Mouse (Mus musculus) lung, postnatal 25 days (tissue): ENCODE results near the gene Bahcc1.
A peak's percentile ranks its signal among the peaks of the same experiment; 100 is the strongest.

Experiments
- DNase-seq: peaks from one replicate; pipeline ENCODE4 v3.0.0; 2022; ENCODE audit warnings: low spot score

The Bahcc1 gene

DNA sequence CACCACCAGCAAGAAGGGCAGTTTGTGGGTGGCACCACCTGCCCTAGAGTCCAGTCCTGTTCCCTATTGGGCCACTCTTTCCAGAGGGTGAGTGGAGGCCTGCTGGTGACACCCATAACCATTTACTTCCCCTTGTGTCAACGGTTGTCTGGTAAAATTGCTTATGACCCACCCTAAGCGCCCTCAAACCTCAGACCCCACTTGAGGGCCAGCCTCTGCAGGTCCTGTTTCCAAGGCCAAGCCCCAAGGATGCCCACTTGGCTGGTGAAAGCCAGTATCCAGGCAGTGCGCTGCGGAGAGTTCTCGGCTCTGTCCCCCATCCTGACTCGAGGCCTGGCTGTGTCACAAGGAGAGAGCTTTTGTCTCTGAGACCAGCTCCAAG lies 28.0 kb downstream of the Bahcc1 start:
- no peak for DNase-seq

DNA sequence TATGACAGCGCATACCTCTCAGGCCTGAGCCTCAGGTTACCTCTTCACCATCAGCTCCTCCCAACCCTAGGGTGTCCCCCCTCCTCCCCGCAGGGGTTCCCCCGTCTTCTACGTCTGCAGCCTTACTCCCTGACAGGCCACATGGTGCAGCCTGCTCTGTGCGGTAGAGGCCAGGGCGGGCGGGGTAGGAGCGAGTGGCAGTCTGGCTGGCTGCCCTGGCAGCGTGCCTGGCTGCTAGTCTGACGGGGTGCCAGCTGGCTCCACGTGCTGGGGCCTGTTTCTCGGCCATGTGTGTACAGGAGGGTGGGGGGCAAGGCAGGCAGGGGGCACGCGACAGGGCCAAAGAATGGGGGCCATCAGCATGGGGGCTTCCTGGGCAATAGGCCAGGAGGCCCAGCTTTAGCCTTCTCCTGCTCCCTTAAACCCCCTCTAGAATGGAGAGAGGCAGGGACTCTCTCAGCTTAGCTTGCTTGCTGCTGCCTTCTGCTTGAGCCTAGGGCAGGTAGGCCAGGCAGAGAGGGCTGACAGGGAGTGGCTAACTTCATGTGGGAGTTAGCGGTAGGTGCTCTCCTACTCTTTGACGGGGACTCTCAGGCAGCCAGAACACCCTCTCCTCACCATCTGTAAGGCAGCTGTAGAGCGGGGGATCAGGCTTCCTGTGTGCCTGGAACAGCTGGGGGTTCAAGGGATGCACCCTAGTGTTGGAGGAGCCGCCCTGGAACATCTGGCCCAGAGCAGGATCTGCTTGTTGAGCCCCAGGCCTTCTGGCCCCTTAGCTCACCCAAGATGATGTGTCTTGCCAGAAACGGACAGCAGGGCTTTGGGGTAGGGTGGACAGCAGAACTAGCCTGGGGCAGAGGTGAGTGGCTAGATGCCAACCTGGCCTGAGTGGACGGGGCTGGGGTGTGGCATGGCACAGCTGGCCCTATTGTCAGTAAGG lies 28.9 kb downstream of the Bahcc1 start:
- peak; percentile 93 for DNase-seq

DNA sequence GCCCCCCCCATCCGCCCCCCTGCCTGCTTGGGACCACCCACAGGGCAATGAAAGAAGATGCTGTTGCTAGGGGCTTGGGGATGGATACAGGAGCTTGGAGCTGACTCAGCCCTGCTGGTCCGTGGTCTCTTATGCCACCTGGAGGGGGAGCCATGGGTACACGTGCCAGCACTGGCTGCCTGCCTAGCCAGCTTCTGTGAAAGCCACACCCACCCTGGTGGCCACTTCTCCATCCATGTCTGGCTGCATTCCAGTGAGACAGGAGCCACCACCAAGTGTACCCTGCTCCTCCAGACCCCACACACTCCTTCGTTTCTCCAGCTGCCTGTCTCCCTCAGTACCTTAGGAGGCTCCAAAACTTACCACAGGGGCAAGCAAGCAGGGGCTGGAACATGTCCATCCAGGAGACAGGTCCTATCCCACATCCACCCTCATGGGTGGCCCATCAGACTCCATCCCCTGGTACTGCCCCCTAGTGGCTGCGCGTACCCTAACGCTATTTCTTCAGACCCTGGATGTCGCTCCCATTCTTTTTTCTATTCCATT lies 29.7 kb downstream of the Bahcc1 start:
- DNase-seq = peak; percentile 90

DNA sequence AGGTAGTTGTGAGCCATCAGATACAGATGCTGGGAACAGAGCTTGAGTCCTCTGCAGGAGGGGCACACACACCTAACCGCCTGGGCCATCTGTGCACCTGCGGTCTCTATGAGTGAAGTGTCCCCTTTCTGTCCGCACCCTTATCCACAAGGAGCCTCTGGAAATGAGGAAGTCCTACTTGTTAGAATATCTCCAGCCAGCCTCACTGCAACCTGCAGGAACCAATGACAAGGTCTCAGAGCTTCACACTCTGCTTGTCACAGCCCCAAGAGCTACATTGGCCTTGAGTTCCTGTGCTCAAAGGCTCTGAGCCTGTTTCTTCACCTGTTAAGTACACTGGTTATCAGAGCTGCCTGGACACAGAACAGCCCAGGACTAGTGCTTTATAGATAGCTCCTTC lies 30.4 kb downstream of the Bahcc1 start:
- no peak for DNase-seq

DNA sequence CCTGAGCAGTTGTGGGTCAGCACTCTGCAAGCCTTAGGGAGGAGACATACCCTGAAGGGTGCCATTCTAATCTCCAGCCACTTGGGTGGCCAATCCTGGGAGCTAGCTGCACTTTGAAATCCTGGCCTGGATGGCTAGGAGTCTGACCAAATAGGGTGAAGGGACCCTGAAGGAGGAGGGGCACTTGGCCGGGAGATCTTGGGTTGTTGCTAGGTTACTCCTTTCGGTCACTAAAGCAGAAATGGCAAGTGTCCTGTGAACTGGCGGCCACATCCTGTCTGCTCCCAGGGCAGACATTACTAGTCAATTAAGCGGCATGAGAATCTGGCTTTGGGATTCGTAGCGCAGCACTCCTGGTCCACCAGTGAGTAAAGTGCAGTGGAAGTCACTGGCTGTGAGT lies 31.3 kb downstream of the Bahcc1 start:
- no peak for DNase-seq

DNA sequence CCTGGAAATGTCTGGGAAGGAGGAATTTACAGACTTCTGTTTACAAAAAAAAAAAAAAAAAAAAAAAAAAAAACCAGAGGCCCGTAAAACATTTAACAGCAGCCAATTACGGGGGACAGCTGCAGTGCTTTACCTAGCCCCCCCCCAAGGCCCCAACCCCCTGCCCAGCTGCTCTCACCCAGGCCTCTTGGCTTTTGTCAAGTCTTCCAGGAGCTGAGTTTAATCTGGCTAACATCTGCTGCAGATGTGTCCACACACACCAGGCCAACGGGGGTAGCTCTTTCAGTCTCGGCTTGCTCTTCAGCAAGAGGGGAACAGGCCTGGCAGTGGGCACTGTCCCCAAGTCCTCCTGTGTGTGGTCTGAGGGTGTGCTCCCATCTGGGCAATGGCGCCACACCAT lies 32.7 kb downstream of the Bahcc1 start:
- no peak for DNase-seq

DNA sequence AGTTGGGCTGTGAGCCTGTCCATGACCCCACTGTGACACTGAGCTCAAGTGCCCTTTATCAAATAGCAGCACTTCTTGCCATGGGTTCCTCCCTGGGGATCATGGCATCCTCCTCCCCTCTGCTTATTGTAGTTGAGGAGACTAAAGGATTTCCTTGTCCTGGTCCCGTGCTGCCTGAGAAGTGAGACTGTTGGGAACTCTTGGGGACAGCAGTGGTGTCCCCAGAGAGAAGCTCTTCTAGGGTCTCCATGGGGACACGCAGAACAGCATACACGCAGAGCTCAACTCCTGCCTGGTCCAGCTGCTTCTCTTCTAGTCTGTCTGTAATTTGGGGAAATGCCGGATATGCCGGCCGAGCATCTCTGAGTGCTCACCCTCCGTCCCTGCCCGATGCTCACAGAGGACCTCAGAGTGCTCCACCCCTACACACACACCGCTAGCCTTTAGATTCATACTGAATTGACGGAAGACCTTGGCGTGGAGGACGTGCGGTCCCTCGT lies 33.6 kb downstream of the Bahcc1 start:
- DNase-seq = no peak

DNA sequence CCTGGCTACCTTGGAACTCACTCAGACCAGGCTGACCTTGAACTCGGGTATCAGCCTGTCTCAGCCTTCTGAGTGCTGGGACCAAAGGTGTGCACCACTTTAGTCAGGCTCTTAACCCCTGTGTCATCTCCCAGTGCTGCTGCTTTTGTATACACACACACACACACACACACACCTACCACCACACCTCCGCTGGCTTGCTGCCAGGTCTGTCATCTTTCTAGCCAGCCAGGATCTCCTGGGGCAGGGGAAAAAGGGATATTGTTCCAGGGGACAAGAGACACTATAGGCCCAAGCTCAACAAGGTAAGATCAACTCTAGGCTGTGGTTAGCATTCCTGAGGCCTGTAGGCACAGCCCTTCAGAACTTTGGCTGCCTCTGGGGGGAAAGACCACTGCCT lies 34.5 kb downstream of the Bahcc1 start:
- no peak for DNase-seq

DNA sequence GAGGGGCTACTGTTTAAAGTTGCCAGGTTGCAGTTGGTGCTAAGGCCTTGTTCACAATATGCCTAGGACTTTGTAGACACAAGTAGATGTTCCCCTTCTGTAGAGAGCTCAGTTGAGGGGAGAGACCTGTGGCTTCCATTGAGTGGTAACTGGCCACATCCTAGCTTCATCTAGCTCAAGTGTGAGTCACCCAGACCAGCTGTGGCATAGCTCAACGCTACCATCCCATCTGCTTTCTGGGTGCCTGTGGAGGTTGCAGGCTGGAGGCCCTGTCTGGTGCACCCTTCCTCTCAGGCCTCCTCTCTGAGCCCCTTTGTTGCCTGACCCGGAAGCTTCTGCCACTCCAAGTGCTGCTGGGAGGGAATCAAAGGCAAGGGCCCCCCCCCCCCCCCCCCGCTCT lies 34.9 kb downstream of the Bahcc1 start:
- no peak for DNase-seq

DNA sequence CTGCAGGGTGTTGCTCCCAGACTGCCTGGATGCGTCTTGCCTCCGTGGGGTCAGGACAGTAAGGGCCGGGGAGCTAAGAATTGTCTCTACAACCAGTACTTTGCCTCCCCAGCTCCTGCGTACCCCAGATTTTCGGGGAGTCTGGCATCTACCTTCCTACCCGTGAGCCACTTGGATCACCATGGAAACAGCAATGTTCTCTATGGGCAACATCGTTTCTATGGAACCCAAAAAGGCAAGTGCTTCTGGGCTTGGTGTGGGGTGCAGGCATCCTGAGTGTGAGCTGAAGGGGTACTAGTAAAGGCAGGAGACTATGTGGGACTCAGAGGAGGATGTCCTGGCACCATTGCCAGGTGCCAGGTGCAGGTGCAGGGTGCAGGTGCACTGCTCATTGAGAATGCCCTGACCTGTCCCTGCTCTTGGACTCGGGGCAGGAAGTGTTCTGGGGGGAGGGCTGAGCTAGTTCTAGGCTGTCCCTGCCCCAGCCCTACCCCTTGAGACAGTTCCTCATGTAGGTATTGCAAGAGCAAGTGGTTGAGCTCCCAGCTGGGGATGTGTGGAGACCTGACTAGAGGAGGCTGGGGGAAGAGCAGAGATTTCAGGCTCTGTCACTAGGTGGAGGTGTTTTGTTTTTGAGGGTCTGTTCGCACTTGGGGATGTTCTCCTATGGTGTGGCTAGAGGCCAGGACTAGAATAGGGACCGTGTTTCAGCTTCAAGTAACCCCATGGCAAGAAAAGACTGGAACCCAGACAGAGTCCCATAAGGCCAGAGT lies 35.6 kb downstream of the Bahcc1 start:
- no peak for DNase-seq

DNA sequence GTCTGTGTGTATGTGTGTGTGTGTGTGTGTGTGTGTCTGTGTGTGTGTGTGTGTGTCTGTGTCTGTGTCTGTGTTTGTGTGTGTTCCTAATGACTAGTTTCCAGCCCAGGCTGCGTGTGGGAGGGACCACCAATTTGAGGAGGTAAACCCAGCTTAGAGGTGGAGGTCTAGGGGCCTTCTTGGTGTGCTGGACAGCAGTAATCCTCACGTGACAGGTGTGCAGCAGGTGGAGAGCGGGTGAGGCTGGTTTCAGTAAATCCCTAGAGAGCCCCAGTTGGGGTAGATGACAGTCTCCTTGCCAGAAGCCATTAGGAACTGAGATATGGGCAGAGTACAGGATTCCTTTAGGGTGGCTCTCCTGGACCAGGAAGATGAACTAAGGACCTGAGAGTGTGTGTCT lies 36.3 kb downstream of the Bahcc1 start:
- no peak for DNase-seq

DNA sequence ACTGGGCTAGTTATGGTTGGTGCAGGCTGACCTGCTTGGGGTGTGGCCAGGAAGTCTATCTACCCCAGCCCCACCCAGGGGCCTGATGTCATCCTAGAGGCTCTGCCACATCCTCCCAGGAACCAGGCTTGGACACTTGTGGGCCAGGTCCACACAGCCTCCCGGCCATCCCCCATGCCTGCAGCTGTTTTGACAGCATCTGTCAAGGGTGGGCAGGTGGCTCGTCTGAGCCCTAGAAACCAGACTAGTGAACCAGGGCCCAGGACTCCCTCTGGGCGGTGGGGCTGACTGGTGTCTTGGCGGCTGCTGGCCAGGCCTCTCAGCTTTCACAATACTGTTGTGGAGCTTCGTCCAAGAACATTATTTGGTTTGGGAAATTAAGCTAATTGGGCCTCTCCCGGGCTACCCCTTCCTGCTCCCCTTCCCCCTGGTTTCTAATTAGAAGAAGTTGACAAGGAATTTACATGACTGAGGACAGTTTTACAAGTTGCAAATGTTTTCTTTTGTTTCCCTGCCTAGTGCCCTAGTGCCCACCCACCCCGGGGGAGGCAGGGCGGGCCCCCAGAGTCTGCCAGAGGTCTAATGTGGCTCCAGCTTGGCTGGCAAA lies 36.9 kb downstream of the Bahcc1 start:
- DNase-seq = peak; percentile 38

DNA sequence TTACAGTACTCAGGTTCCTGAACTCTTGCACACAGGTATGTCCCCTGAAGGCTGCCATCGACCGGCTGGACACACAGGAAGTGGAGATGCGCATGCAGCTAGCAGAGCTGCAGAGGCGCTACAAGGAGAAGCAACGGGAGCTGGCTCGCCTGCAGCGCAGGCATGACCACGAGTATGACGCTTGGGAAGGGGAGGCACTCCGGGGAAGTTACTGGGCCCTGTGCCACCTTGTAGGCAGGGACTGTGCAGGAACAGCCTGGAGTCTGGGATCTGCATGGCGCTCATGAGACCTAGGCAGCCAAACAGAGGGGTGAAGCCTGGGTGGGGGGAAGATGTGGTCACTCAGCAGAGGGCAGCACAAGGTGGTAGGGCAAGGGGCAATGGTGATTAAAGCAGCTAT lies 46.6 kb downstream of the Bahcc1 start:
- DNase-seq = peak; percentile 43

DNA sequence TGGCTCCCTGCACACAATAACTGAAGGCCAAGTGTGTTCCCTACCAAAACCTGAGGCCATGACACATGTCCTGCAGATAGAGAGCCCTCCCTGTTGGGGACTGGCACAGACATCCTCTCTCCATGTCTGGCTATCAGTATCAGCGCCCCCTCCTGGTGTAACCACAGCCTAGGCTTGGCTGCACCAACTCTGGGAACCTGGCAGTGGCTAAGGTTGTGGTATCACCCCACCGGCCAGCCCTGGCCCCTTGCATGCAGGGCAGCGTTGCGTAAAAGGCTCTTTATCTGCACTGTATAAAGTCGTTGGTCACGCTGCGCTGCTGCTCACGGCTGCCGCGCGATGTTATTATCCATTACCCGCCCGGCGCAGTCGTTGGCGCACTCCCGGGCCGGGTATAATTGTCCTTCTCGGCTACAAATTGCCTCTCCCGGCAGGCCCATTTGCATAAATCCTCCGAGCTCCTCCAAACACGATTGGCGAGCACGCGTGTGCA lies 47.6 kb downstream of the Bahcc1 start:
- DNase-seq = peak; percentile 66

DNA sequence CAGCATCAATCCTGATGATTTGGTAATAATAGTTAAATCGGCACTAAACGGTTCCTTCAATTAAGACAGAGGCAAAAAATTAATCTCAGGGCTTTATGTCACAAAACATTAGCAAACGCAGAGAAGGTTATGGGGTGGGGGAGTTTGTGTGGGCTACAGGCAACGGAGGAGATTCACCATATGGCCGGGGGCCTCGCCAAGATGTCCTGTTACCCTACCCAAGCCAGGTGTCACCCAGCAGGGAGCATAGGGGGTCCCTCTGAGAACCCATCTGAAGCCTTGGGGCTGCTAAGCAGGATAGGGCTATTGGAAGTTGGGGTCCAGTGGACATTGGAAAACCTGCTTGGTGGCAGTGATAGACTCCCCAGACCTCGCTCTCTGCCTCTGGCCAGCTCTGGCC lies 48.0 kb downstream of the Bahcc1 start:
- DNase-seq = no peak

DNA sequence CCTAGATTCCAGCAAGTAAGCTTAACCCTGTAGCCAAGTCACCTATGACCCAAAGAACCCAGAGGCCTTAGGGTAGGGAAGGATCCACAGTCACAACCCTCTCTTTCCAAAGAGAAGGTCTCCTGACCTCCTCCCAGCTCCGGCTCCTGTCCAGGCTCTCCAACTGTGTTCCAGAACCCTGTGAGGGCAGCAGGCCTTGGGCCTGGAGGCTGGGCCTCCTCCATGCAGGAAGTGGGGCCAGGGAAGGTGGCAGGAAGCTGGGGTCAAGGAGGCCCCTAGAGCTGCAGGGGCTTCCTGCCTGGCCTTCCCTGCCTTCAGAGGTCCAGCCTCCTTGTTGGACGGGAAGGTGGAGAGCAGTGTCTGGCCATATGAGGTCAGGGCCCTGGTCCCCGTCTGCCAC lies 48.5 kb downstream of the Bahcc1 start:
- no peak for DNase-seq

DNA sequence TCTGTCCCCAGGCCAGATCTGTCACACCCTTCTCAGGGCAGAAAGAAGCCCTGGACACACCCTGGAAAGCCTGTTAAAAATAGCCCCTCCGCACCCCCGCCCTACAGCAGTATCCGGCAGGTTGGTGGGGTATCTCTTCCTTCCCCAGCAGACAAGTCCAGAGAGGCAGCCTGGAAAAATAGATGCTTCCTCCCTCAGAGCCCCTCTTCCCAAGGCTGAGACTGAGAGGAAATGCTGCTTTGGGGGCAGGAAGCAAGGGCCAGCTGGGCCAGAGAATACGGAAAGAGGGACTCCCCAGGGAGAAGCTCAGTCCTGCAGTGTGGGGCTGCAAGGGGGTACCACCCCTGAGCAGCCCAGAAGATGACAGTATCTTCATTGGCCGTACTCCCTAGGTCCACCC lies 50.8 kb downstream of the Bahcc1 start:
- peak; percentile 50 for DNase-seq

DNA sequence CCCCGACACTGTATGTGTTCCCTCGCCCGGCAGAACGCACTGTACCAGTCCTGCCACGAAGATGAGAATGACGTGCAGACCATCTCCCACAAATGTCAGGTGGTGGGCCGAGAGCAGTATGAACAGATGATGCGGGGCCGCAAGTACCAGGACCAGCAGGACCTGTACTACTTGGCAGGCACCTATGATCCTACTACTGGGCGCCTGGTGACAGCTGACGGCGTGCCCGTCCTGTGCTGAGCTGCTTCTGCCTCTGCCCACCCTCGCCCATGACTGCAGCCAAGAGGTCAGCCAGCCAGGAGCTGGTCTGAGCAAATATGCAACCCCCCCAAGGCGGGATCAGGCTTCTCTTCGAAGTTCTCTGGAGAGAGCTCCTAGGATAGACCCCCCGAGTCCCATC lies 56.9 kb downstream of the Bahcc1 start:
- DNase-seq = no peak

DNA sequence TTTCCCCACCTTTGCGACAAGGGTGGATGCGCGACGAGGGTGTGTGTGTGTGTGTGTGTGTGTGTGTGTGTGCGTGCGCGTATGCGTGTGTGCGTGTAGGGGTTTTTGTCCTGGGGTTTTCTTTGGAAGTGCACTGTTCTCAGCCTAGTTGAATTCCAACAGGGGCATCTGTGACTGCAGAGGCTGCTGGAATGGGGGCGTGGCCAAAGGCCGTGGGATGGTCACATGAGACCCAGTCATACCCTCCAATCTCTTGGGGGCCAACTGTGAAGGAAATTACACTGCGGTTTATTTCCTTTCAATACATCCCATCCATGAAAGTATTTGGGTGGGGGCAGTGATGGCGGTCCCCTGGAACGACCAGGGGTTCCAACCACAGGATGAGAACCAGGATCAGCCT lies 57.5 kb downstream of the Bahcc1 start:
- no peak for DNase-seq

DNA sequence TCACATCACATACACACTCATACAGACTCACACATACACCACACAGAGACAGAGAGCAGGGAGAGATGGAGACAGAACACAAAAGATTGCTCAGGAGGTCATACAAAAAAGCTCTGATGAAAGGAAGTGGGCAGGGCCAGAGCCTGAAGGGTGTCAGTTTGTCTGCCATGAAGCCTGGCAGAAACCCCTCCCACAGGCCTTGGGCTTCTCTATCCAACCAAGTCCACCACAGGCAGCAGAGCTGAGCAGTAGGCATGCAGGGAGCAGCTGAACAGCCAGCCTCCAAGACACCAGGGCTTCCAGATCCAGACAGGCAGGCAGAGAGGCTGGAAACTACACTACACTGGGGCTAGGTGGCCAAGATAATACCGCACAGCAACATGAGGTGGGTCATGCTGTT lies 61.0 kb downstream of the Bahcc1 start:
- no peak for DNase-seq

DNA sequence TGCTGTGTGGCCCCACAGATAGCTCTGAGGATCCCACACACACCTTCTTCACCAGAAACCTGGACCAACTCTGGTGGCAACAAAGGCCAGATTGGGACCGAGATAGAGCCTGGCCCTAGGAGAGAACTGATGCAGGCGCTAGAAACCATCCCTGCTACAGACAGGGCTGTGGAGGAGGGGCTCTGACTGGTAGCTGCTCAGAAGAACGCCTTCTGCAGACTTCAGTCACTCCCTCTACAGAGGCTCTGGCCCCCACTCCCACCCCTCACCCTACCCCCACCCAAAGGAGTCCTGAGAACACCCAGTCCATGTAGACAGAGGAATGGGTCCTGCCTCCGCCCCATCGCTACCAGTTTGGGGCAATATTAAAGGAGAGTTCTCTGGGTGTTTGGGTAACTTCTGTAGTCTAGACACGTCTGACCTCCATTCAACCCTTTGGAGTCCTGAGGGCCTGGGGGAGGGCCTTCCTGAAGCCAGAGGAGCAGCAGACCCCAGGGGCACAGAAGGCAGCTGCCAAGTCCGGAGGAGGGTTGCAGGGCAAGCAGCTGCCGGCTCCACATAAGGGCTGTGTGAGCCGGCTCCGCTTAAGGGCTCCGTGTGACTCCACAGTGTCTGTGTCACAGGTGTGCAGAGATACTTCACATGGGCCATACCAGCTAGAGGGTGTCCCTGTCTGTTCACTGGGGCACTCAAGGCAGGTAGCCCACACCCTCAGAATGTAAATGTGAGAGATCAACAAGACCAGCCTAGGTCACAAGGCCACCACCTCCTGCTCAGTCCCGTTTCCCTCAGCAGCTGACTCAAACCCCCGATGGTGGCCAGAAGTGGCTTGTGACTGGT lies 63.8 kb downstream of the Bahcc1 start:
- DNase-seq = no peak
